Mouse (Mus musculus): ENCODE results near the gene Myct1.

Gene Myct1

GRCm38 (mm10) chr10:5626268-5626667 lies 32.7 kb downstream of the Myct1 start:
- DNase-seq: no peak

GRCm38 (mm10) chr10:5633672-5634200 lies 40.2 kb downstream of the Myct1 start:
- peak; percentile 30 for DNase-seq

GRCm38 (mm10) chr10:5634336-5634735 lies 40.8 kb downstream of the Myct1 start:
- peak; percentile 8 for DNase-seq

- no peak for DNase-seq
These were observed 43.7 kb downstream of the Myct1 start for GRCm38 (mm10) chr10:5637322-5637721.

- no peak for DNase-seq
These were observed 45.5 kb downstream of the Myct1 start, which contains the start of gene Vip for GRCm38 (mm10) chr10:5639112-5639511. Gene Vip, plus strand, starts transcription at chr10:5639218.

Measured in cerebellum, adult 11-12 months (tissue).